Mouse (Mus musculus): ENCODE data around the gene Dock4. TPM values are rescaled to one million over a fixed set of nuclear protein-coding genes. Genes with fewer than 3 reads are reported as not detected.
A peak's percentile ranks its signal among the peaks of the same experiment; 100 is the strongest.

Dock4 gene
- polyA plus RNA-seq, 1 experiment from 2014 or later, result 13.3 TPM

GRCm38 (mm10) chr12:40429976-40430375, 15.8 kb upstream of the Dock4 start:
- Histone ChIP-seq H3K9ac (replicated peaks; ENCODE audit: low read length) (no peak overlapping the region), H3K4me1 (ENCODE audit: insufficient read depth, low read length) (peaks cover 17% of the 10 kb centered on the region), H3K36me3 (ENCODE audit: insufficient read depth, low read length) (no peaks in the 10 kb centered on the region), H3K27me3 (ENCODE audit: insufficient read depth, low read length) (no peaks in the 10 kb centered on the region), H3K27ac (ENCODE audit: low read length) (peak overlapping the region; percentile 52; the same call in 1 of the 2 replicates), H3K4me3 (ENCODE audit: low read length) (no peak overlapping the region), H3K4me2 (replicated peaks; ENCODE audit: low read depth, low read length) (no peak overlapping the region), H3K9me3 (ENCODE audit: low read length) (no peaks in the 10 kb centered on the region)
- ATAC-seq (ENCODE audit: low FRiP score, low TSS enrichment), result 0 out of 2 replicates have a peak, but pooled peaks have one; percentile 67
- 48% methylated on average over 3 of the region's 3 CpGs for WGBS

GRCm38 (mm10) chr12:40431075-40431474, 14.7 kb upstream of the Dock4 start:
- Histone ChIP-seq H3K4me3 (ENCODE audit: low read length) (no peak overlapping the region), H3K27me3 (ENCODE audit: insufficient read depth, low read length) (no peaks in the 10 kb centered on the region), H3K9me3 (ENCODE audit: low read length) (no peaks in the 10 kb centered on the region), H3K27ac (ENCODE audit: low read length) (peak overlapping the region; percentile 44; the same call in 1 of the 2 replicates), H3K4me1 (ENCODE audit: insufficient read depth, low read length) (peaks cover 17% of the 10 kb centered on the region), H3K36me3 (ENCODE audit: insufficient read depth, low read length) (no peaks in the 10 kb centered on the region), H3K4me2 (replicated peaks; ENCODE audit: low read depth, low read length) (no peak overlapping the region), H3K9ac (replicated peaks; ENCODE audit: low read length) (no peak overlapping the region)
- no peak for ATAC-seq (ENCODE audit: low FRiP score, low TSS enrichment)
- whole genome bisulfite sequencing, result 75% methylated on average over 5 of the region's 5 CpGs

- 61% methylated on average over 3 of the region's 3 CpGs for WGBS
- no peaks in the 10 kb centered on the region for H3K36me3 ChIP-seq (ENCODE audit: insufficient read depth, low read length)
- no peak overlapping the region for H3K27ac ChIP-seq (ENCODE audit: low read length)
- peaks cover 27% of the 10 kb centered on the region for H3K4me1 ChIP-seq (ENCODE audit: insufficient read depth, low read length)
- no peak overlapping the region for H3K4me2 ChIP-seq (replicated peaks; ENCODE audit: low read depth, low read length)
- H3K4me3 ChIP-seq (ENCODE audit: low read length), result no peak overlapping the region
- no peak for ATAC-seq (ENCODE audit: low FRiP score, low TSS enrichment)
- no peaks in the 10 kb centered on the region for H3K27me3 ChIP-seq (ENCODE audit: insufficient read depth, low read length)
- H3K9ac ChIP-seq (replicated peaks; ENCODE audit: low read length), result no peak overlapping the region
- no peaks in the 10 kb centered on the region for H3K9me3 ChIP-seq (ENCODE audit: low read length)
Measured at GRCm38 (mm10) chr12:40434101-40434500, 11.7 kb upstream of the Dock4 start.

GRCm38 (mm10) chr12:40438049-40438448, 7.7 kb upstream of the Dock4 start:
- 30% methylated on average over 2 of the region's 2 CpGs for whole genome bisulfite sequencing
- Histone ChIP-seq H3K4me1 (ENCODE audit: insufficient read depth, low read length) (peaks cover 18% of the 10 kb centered on the region), H3K36me3 (ENCODE audit: insufficient read depth, low read length) (no peaks in the 10 kb centered on the region), H3K9ac (replicated peaks; ENCODE audit: low read length) (no peak overlapping the region), H3K4me2 (replicated peaks; ENCODE audit: low read depth, low read length) (no peak overlapping the region), H3K27ac (ENCODE audit: low read length) (0 out of 2 replicates have a peak overlapping the region, but pooled peaks have one; percentile 40), H3K27me3 (ENCODE audit: insufficient read depth, low read length) (no peaks in the 10 kb centered on the region), H3K4me3 (ENCODE audit: low read length) (no peak overlapping the region), H3K9me3 (ENCODE audit: low read length) (no peaks in the 10 kb centered on the region)
- ATAC-seq (ENCODE audit: low FRiP score, low TSS enrichment), result peak; percentile 77

- ATAC-seq (ENCODE audit: low FRiP score, low TSS enrichment), result peak; percentile 19; the same call in 1 of the 2 replicates
- peak overlapping the region; percentile 82 for H3K9ac ChIP-seq (replicated peaks; ENCODE audit: low read length)
- peak overlapping the region; percentile 93 for H3K4me3 ChIP-seq (ENCODE audit: low read length)
- peak overlapping the region; percentile 83 for H3K4me2 ChIP-seq (replicated peaks; ENCODE audit: low read depth, low read length)
- WGBS, result under 1% methylated on average over 16 of the region's 16 CpGs
- no peaks in the 10 kb centered on the region for H3K36me3 ChIP-seq (ENCODE audit: insufficient read depth, low read length)
- no peaks in the 10 kb centered on the region for H3K27me3 ChIP-seq (ENCODE audit: insufficient read depth, low read length)
- H3K4me1 ChIP-seq (ENCODE audit: insufficient read depth, low read length), result peaks cover 36% of the 10 kb centered on the region
- no peaks in the 10 kb centered on the region for H3K9me3 ChIP-seq (ENCODE audit: low read length)
- peak overlapping the region; percentile 63 for H3K27ac ChIP-seq (ENCODE audit: low read length)
Measured at GRCm38 (mm10) chr12:40445206-40445605, 546 bp upstream of the Dock4 start.

GRCm38 (mm10) chr12:40446450-40447381, 964 bp downstream of the Dock4 start:
- peaks cover 33% of the 10 kb centered on the region for H3K4me1 ChIP-seq (ENCODE audit: insufficient read depth, low read length)
- peak overlapping the region; percentile 79 for H3K27ac ChIP-seq (ENCODE audit: low read length)
- no peaks in the 10 kb centered on the region for H3K9me3 ChIP-seq (ENCODE audit: low read length)
- peak overlapping the region; percentile 87 for H3K9ac ChIP-seq (replicated peaks; ENCODE audit: low read length)
- H3K36me3 ChIP-seq (ENCODE audit: insufficient read depth, low read length), result no peaks in the 10 kb centered on the region
- no peaks in the 10 kb centered on the region for H3K27me3 ChIP-seq (ENCODE audit: insufficient read depth, low read length)
- ATAC-seq (ENCODE audit: low FRiP score, low TSS enrichment), result peak; percentile 36; the same call in 1 of the 2 replicates
- peak overlapping the region; percentile 93 for H3K4me3 ChIP-seq (ENCODE audit: low read length)
- WGBS, result under 1% methylated on average over 44 of the region's 44 CpGs
- H3K4me2 ChIP-seq (replicated peaks; ENCODE audit: low read depth, low read length), result peak overlapping the region; percentile 85

GRCm38 (mm10) chr12:40447561-40448355, 2.0 kb downstream of the Dock4 start:
- Histone ChIP-seq H3K4me3 (ENCODE audit: low read length) (peak overlapping the region; percentile 93), H3K36me3 (ENCODE audit: insufficient read depth, low read length) (no peaks in the 10 kb centered on the region), H3K9ac (replicated peaks; ENCODE audit: low read length) (peak overlapping the region; percentile 87; the same call in 1 of the 2 replicates), H3K4me2 (replicated peaks; ENCODE audit: low read depth, low read length) (peak overlapping the region; percentile 85), H3K4me1 (ENCODE audit: insufficient read depth, low read length) (peaks cover 28% of the 10 kb centered on the region), H3K9me3 (ENCODE audit: low read length) (no peaks in the 10 kb centered on the region), H3K27ac (ENCODE audit: low read length) (no peak overlapping the region), H3K27me3 (ENCODE audit: insufficient read depth, low read length) (no peaks in the 10 kb centered on the region)
- no peak for ATAC-seq (ENCODE audit: low FRiP score, low TSS enrichment)
- 12% methylated on average over 10 of the region's 10 CpGs for WGBS

- H3K36me3 ChIP-seq (ENCODE audit: insufficient read depth, low read length), result no peaks in the 10 kb centered on the region
- H3K4me3 ChIP-seq (ENCODE audit: low read length), result no peak overlapping the region
- no peaks in the 10 kb centered on the region for H3K9me3 ChIP-seq (ENCODE audit: low read length)
- 0 out of 2 replicates have a peak overlapping the region, but pooled peaks have one; percentile 22 for H3K9ac ChIP-seq (replicated peaks; ENCODE audit: low read length)
- no peak for ATAC-seq (ENCODE audit: low FRiP score, low TSS enrichment)
- H3K27ac ChIP-seq (ENCODE audit: low read length), result no peak overlapping the region
- H3K27me3 ChIP-seq (ENCODE audit: insufficient read depth, low read length), result no peaks in the 10 kb centered on the region
- peaks cover 28% of the 10 kb centered on the region for H3K4me1 ChIP-seq (ENCODE audit: insufficient read depth, low read length)
- WGBS, result 57% methylated on average over 9 of the region's 9 CpGs
- 0 out of 2 replicates have a peak overlapping the region, but pooled peaks have one; percentile 15 for H3K4me2 ChIP-seq (replicated peaks; ENCODE audit: low read depth, low read length)
Measured at GRCm38 (mm10) chr12:40449119-40449795, 3.5 kb downstream of the Dock4 start.

- Histone ChIP-seq H3K9ac (replicated peaks; ENCODE audit: low read length) (no peak overlapping the region), H3K4me1 (ENCODE audit: insufficient read depth, low read length) (no peaks in the 10 kb centered on the region), H3K27me3 (ENCODE audit: insufficient read depth, low read length) (no peaks in the 10 kb centered on the region), H3K9me3 (ENCODE audit: low read length) (no peaks in the 10 kb centered on the region), H3K27ac (ENCODE audit: low read length) (no peak overlapping the region), H3K36me3 (ENCODE audit: insufficient read depth, low read length) (no peaks in the 10 kb centered on the region), H3K4me3 (ENCODE audit: low read length) (no peak overlapping the region), H3K4me2 (replicated peaks; ENCODE audit: low read depth, low read length) (no peak overlapping the region)
- WGBS, result 90% methylated on average over 2 of the region's 2 CpGs
- no peak for ATAC-seq (ENCODE audit: low FRiP score, low TSS enrichment)
Measured at GRCm38 (mm10) chr12:40456517-40456916, 10.8 kb downstream of the Dock4 start.

All from kidney, embryonic 16.5 days (tissue).